Mouse (Mus musculus) hindbrain, postnatal 0 days (tissue): Measurements from ENCODE around the gene Asic3. TPM values are rescaled to one million over a fixed set of nuclear protein-coding genes. Genes with fewer than 3 reads are reported as not detected.
"Not testable (repeated sequence)": the region's sequence is repeated elsewhere in the genome, so short reads cannot be mapped to it uniquely, and the experiment has no call there.

Experiments used
- ATAC-seq: fragments of 200-750 bp; cut with Nextera tagmentation; 2 replicates; pipeline ENCODE4 v1.8.0; 2017; ENCODE audit warnings: mild to moderate bottlenecking, moderate TSS enrichment, moderate library complexity
- DNase-seq: peaks from one replicate; pipeline ENCODE4 v3.0.0-alpha.2; 2015; ENCODE audit warnings: low spot score
- H3K27ac ChIP-seq: fragments of 300-500 bp; sonication (generic); 2 replicates; pipeline ENCODE4 v1.5.1; 2014; ENCODE audit warnings: mild to moderate bottlenecking
- H3K27me3 ChIP-seq: fragments of 300-500 bp; sonication (generic); 2 replicates; pipeline ENCODE4 v1.6.1; 2014; ENCODE audit warnings: low read length, mixed read lengths; ENCODE audit not compliant: insufficient read depth
- H3K36me3 ChIP-seq: fragments of 300-500 bp; sonication (generic); 2 replicates; pipeline ENCODE4 v1.6.1; 2014; ENCODE audit warnings: low read length, mixed read lengths; ENCODE audit not compliant: insufficient read depth
- H3K4me1 ChIP-seq: fragments of 300-500 bp; sonication (generic); 2 replicates; pipeline ENCODE4 v1.6.1; 2014; ENCODE audit warnings: antibody characterized with exemption, low read length, mixed read lengths; ENCODE audit not compliant: insufficient read depth
- H3K4me2 ChIP-seq: fragments of 300-500 bp; sonication (generic); 2 replicates; pipeline ENCODE4 v1.6.1; 2014; ENCODE audit warnings: low read depth, mild to moderate bottlenecking, low read length, moderate library complexity, mixed read lengths
- H3K4me3 ChIP-seq: fragments of 300-500 bp; sonication (generic); 2 replicates; pipeline ENCODE4 v1.5.1; 2014; ENCODE audit warnings: low read length
- H3K9ac ChIP-seq: fragments of 300-500 bp; sonication (generic); replicated peaks from 2 replicates; pipeline ENCODE4 v1.6.1; 2014; ENCODE audit warnings: mild to moderate bottlenecking, low read length, moderate library complexity, mixed read lengths
- H3K9me3 ChIP-seq: fragments of 300-500 bp; sonication (generic); 2 replicates; pipeline ENCODE4 v1.6.1; 2016; ENCODE audit warnings: low read length, mixed read lengths
- CTCF ChIP-seq: IDR thresholded peaks from 2 replicates; pipeline ENCODE4 v1.5.1; 2016; ENCODE audit warnings: antibody characterized with exemption, control low read depth, low read depth
- WGBS: fragments of 180-500 bp; shearing (Covaris S2); extraction: QIAGEN DNeasy Blood & Tissue Kit; methylation state at CpG from one replicate; pipeline ENCODE4 v1.1.7; 2014; 5-methylcytosine and 5-hydroxymethylcytosine counted together
- polyA plus RNA-seq: library from polyadenylated mRNA; unstranded; fragments of >200 nt; fragmentation: Nextera tagmentation; extraction: Ambion mirVana; gene quantifications from 2 replicates; pipeline ENCODE4 v1.2.1, GENCODE M21; 2015
- total RNA-seq: library from RNA; depleted of rRNA; stranded (reverse); fragments of >200 nt; gene quantifications from 2 replicates; pipeline ENCODE4 v1.2.3, GENCODE M21; 2014

The Asic3 gene
- total and polyA plus RNA-seq, 2 experiments from 2014 or later, result 0.37 to 0.58 TPM

DNA sequence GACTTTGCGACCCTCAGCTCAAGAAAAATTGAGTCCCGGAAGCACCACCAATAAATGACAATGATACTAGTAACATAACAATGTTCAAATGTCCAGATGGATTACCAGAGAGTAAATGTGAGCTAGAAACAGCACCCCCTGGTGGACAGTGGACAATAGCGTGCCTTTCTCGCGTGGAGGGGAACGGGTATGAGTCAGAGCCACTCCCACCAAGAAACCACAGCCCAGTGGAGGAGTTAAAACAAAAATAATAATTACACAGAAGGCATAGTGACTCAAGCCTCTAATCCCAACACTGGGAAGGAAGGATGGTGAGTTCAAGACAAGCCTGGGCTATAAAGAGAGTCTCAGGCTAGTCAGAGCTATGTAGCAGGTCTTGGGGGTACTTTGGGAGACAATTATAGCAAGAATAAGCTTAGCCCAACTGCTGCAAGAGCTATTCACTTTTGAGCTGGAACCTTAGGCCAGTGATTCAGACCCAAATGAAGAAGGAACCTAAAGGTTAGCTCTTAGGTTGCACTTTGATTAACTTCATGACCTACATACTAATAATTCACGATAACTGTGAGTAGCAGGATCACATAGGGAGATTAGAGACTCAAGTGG is 19.7 kb upstream of the Asic3 start, which contains the start of gene Abcb8:
Gene Abcb8, plus strand, starts transcription at position 272 of the 606 bp plus-strand sequence.
- Histone ChIP-seq H3K9me3 (no peaks in the 10 kb centered on the region), H3K27me3 (no peaks in the 10 kb centered on the region), H3K9ac (peak within 1 kb of the TSS; percentile 45), H3K4me2 (peak within 1 kb of the TSS; percentile 62), H3K4me3 (peak within 1 kb of the TSS; percentile 52), H3K27ac (peak within 1 kb of the TSS; percentile 85), H3K36me3 (no peaks in the 10 kb centered on the region), H3K4me1 (no peaks in the 10 kb centered on the region; the same call in 1 of the 2 replicates)
- WGBS, result 22% methylated on average over 7 of the region's 7 CpGs
- DNase-seq (peak; percentile 87), ATAC-seq (no peak)
- TF ChIP-seq CTCF, result peak; percentile 89

DNA sequence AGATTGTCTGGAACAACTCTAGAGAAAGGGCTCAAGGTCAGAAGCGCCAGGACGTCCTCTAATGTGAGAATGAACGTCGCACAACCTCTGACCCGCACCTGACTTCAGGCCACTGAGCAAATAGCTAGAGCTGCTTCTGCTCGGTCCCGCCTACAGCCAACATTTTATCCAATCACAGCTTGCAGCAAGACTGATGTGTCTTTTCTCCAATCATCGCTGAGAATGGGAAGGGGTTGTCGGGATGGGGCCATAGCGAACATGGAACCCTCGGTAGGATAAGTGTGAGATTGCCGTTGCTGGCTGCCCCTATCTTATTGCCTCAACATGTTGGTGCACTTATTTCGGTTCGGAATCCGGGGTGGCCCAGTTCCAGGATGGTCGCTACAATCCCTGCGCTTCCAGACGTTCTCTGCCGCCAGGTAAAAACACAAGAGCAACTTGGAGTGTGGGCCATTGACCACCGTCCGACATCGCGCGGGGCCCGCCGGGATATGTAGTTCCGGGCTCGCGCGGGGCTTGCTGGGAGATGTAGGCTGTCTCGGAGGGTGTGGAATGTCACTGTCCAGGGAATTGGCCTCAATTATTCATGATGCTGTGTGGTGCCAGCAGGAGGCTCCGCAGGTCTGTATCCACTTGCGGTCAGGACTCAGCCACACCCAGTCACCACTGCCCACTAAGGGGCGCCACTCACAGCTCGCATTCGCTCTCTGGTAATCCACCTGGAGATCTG is 18.9 kb upstream of the Asic3 start:
- Histone ChIP-seq H3K9me3 (no peaks in the 10 kb centered on the region), H3K9ac (peak overlapping the region; percentile 45), H3K4me1 (no peaks in the 10 kb centered on the region; the same call in 1 of the 2 replicates), H3K27me3 (no peaks in the 10 kb centered on the region), H3K36me3 (no peaks in the 10 kb centered on the region), H3K27ac (peak overlapping the region; percentile 85), H3K4me3 (peak overlapping the region; percentile 52), H3K4me2 (peak overlapping the region; percentile 62)
- DNase-seq (peak; percentile 97), ATAC-seq (peak; percentile 97)
- peak; percentile 79 for TF ChIP-seq CTCF
- 1% methylated on average over 36 of the region's 36 CpGs for WGBS

DNA sequence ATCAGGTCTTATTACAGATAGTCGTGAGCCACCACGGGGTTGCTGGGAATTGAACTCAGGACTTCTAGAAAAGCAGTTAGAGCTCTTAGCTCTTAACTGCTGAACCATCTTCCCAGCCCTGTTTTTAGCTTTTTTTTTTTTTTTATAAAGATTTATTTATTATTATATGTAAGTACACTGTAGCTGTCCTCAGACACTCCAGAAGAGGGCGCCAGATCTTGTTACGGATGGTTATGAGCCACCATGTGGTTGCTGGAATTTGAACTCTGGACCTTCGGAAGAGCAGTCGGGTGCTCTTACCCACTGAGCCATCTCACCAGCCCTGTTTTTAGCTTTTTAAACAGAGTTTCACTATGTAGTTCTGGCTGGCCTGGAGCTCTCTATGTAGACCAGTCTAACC is 16.9 kb upstream of the Asic3 start:
- H3K36me3 ChIP-seq, H3K27me3 ChIP-seq, DNase-seq, H3K4me1 ChIP-seq, H3K27ac ChIP-seq, H3K9ac ChIP-seq, H3K4me2 ChIP-seq, H3K4me3 ChIP-seq, ATAC-seq, H3K9me3 ChIP-seq: not testable (repeated sequence)
- 90% methylated on average over 6 of the region's 6 CpGs for WGBS

DNA sequence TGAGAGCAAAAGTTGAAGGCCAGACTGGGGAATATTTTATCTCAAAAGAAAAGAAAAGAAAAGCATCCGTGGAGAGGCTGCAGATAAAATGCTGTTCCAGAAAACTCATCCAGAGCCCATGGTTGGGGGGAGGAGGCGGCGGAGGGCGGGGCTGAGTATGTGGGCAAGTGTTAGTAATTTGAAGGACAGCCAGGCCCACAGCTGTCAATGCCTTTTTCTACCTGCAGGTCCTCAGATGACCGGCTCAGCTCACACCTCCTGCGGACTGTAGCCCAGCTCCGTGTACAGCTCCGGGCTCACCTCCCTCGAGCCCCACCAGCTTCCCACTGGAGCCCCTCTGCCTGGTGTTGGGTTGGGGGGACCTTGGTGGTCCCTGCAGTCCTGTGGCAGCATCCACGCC is 13.5 kb upstream of the Asic3 start:
- Histone ChIP-seq H3K9ac (no peak overlapping the region), H3K27ac (no peak overlapping the region), H3K9me3 (no peaks in the 10 kb centered on the region), H3K4me1 (no peaks in the 10 kb centered on the region), H3K36me3 (peaks cover 6% of the 10 kb centered on the region; the same call in 1 of the 2 replicates), H3K4me2 (no peak overlapping the region), H3K4me3 (no peak overlapping the region), H3K27me3 (no peaks in the 10 kb centered on the region)
- 87% methylated on average over 10 of the region's 10 CpGs for WGBS
- ATAC-seq, result 0 out of 2 replicates have a peak, but pooled peaks have one; percentile 3
- DNase-seq, result no peak
- no peak for TF ChIP-seq CTCF

DNA sequence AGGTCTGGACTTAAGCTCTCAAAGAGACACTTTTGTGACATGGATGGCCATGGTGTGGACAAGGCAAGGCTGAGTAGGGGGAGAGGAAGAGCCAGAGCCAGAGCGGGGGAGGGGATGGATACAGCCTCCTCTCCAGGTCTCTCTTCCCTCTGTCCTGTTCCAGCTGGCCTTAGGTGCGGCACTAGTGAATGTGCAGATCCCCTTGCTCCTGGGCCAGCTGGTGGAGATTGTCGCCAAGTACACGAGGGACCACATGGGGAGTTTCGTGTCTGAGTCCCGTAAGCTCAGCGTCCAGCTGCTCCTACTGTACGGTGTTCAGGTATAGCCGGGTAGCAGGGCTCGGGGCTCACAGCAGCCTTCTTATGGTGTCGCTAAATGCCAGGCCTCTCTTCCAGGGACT is 12.8 kb upstream of the Asic3 start:
- peaks cover 6% of the 10 kb centered on the region for H3K36me3 ChIP-seq
- no peaks in the 10 kb centered on the region for H3K27me3 ChIP-seq
- no peaks in the 10 kb centered on the region for H3K9me3 ChIP-seq
- H3K27ac ChIP-seq, result no peak overlapping the region
- 85% methylated on average over 11 of the region's 11 CpGs for WGBS
- no peak for DNase-seq
- 0 out of 2 replicates have a peak, but pooled peaks have one; percentile 1 for ATAC-seq
- H3K4me2 ChIP-seq, result no peak overlapping the region
- no peak overlapping the region for H3K4me3 ChIP-seq
- no peaks in the 10 kb centered on the region for H3K4me1 ChIP-seq
- no peak for TF ChIP-seq CTCF
- no peak overlapping the region for H3K9ac ChIP-seq

DNA sequence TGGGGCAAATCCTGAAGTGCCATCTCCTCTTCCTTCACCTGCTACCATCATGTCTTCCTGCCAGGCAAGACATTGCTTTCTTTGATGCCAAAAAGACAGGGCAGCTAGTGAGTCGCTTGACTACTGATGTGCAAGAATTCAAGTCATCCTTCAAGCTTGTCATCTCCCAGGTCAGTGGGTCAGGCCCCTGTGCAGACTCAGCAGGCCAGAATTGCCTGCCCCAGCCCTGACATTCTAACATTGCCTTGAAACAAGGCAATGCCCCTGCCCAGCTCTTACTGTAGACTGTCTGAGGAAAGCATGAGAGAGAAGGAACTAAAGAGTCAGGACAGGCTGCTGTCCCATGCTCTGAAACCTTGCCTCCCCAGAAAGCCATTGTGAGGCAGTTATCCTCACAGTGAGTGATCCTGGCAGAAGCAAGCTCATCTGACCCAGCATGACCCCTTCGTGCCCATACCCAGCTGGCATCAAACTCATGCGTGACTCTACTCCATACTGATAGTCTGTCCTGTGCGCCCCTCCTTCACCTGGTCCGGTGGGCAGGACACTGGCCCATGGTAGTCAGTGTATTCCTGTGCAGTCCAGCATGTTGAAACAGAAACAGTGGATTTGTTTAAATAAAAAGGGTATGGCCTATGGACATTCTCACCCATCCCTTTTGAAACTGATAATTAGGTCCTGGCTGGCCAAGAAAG is 12.1 kb upstream of the Asic3 start:
- no peak overlapping the region for H3K4me2 ChIP-seq

More for the DNA sequence above, 12.1 kb upstream of the Asic3 start:
- TF ChIP-seq CTCF, result no peak
- peaks cover 6% of the 10 kb centered on the region for H3K36me3 ChIP-seq
- no peak overlapping the region for H3K27ac ChIP-seq
- no peak overlapping the region for H3K4me3 ChIP-seq
- DNase-seq (no peak), ATAC-seq (no peak)
- H3K27me3 ChIP-seq, result no peaks in the 10 kb centered on the region
- WGBS, result 84% methylated on average over 5 of the region's 5 CpGs
- no peaks in the 10 kb centered on the region for H3K4me1 ChIP-seq
- H3K9me3 ChIP-seq, result no peaks in the 10 kb centered on the region
- no peak overlapping the region for H3K9ac ChIP-seq
